Mouse (Mus musculus): ENCODE data around the gene Pikfyve. TPM values are rescaled to one million over a fixed set of nuclear protein-coding genes. Genes with fewer than 3 reads are reported as not detected.
A peak's percentile ranks its signal among the peaks of the same experiment; 100 is the strongest.

Gene Pikfyve
- total RNA-seq, 2 experiments from 2014 or later: 48.3 to 51.7 TPM

DNA sequence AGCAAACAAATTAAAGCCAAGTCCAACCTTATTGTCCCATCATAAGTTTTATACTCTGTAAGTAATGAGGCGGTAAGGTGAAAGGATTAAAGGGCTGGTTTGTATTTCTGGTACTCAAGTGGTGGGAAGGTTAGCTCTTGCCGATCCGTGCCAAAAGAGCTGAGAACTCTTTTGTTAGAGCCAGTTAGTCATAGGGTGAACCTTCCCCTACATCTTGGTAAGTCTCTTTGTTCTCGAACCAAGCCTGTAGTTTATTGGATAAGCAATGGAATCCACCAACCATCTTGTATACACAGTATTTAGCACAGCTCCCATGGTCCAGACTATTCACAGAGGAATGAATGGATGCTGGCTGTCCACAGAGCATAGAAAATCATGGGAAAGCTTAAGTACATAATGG lies 14.9 kb upstream of the Pikfyve start:
- DNase-seq (ENCODE audit: extremely low spot score in 1 of 2, low spot score in 2 of 2): no peak
- no peak overlapping the region for H3K4me3 ChIP-seq
- TF ChIP-seq CTCF (IDR thresholded peaks at IDR 0.05): no peak
- intact Hi-C loops (cut with DNase I): loop anchor here (10.0 kb wide), 2 partner anchors 457 to 1507 kb away; no protein-coding TSS in a partner anchor
- H3K27ac ChIP-seq: no peak overlapping the region

DNA sequence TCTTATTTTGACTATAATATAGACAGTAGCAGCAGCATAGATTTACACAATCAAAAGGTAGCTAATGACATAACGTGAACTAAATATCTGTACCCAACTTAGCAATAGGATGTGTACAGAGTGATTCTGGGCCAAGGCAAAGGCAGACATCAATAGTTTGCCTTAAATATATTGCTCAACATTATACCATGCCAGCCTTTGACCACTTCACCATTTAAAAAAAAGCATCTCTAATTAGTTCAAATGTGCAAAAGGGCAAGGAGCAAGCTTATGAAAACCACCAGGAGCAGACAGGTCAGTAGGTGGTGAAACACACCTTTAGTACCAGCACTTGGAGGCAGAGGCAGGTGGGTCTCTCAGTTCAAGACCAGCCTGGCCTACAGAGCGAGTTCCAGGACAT lies 12.8 kb upstream of the Pikfyve start:
- no peak overlapping the region for H3K27ac ChIP-seq
- intact Hi-C loops (cut with DNase I): loop anchor here (10.0 kb wide), 2 partner anchors 459 to 1509 kb away; no protein-coding TSS in a partner anchor

GRCm38 (mm10) chr1:65176171-65176570 lies 10.3 kb upstream of the Pikfyve start:
- intact Hi-C loops (cut with DNase I): loop anchor here (10.0 kb wide), 2 partner anchors 461 to 1511 kb away; no protein-coding TSS in a partner anchor
- Histone ChIP-seq H3K27ac (no peak overlapping the region), H3K4me3 (no peak overlapping the region)
- no peak for DNase-seq (ENCODE audit: extremely low spot score in 1 of 2, low spot score in 2 of 2)
- TF ChIP-seq CTCF (IDR thresholded peaks at IDR 0.05): no peak

More for the DNA sequence above, 12.8 kb upstream of the Pikfyve start:
- H3K4me3 ChIP-seq: no peak overlapping the region
- no peak for DNase-seq (ENCODE audit: extremely low spot score in 1 of 2, low spot score in 2 of 2)
- no peak for TF ChIP-seq CTCF (IDR thresholded peaks at IDR 0.05)

DNA sequence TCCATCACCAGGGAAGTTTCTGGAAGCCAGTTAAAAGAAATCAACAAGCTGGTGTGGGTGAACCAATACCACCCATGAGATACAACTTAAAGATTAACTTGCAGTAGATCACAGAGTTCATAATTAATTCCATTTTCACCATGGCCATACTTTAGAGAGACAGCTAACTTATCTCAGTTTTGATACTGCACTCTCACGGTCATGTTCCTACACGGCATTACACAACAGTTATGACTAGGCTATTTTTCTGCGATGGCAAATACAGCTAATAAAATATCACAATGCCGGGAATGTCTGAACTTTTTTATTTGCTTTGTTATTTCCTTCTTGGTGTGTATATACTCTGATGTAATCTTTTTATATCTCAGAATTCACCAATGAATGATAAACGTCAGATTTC lies 9.6 kb upstream of the Pikfyve start:
- Histone ChIP-seq H3K4me3 (no peak overlapping the region), H3K27ac (no peak overlapping the region)
- TF ChIP-seq CTCF (IDR thresholded peaks at IDR 0.05): no peak
- intact Hi-C loops (cut with DNase I): loop anchor here (10.0 kb wide), 2 partner anchors 462 to 1512 kb away; no protein-coding TSS in a partner anchor
- DNase-seq (ENCODE audit: extremely low spot score in 1 of 2, low spot score in 2 of 2): no peak

DNA sequence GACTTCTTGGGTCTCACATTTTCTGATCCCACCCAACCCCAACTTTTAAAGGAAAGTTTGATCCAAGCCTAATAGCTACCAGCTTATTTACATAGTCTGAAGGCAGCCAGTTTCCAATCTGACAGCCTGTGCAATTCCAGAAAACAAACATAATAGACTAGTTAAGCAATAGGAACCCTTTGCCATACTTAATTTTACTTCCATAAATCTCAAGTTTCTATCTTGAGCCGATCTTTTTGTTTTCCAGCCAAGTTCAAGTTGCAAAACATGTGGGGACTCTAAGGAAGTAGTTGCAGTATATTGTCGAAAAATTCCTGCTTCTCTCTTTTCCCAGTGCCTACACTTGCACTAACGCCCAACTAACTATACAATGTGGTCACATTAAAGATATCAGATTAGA lies 9.0 kb upstream of the Pikfyve start:
- intact Hi-C loops (cut with DNase I): loop anchor here (10.0 kb wide), 2 partner anchors 463 to 1513 kb away; no protein-coding TSS in a partner anchor
- H3K27ac ChIP-seq: peak overlapping the region; percentile 63; the same call in 1 of the 2 replicates
- no peak for TF ChIP-seq CTCF (IDR thresholded peaks at IDR 0.05)
- H3K4me3 ChIP-seq: peak overlapping the region; percentile 59
- DNase-seq (ENCODE audit: extremely low spot score in 1 of 2, low spot score in 2 of 2): no peak

DNA sequence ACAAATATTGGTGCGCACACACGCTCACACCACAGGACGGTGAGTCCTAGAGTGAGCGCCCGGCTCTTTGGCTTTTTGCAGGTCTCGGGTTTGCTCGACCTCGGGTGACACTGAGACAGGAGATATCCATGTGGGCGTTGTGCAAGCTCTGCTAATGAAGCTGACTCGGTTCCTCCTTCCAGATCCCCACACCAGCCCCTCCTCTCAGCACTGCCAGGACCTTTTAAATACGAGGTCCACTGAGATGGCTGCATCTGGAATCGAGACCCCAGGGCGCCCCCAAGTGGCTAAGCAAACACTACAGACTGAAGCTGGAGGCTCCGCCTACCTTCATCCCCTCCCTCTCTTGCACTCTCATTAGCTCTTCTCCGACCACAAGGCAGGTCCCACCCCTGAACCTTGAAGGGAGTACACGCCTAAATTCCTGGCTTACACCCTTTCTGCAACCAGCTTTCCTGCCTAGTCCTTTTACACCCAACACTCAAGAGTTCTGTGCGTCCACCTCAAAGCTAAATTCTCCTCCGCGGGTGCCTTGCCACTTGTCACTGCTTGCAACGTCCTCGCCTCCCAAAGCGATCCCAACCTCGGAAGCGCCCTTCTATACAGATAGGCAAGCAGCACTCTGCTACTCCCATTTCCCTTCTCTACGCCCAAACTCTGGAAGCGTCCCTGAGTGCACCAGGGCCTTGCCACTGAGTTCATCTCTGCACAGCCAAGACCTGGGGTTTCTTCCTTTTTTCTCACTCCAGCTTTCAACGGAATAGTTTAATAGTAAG lies 8.2 kb upstream of the Pikfyve start:
- peak; percentile 89 to 90 for DNase-seq (ENCODE audit: extremely low spot score in 1 of 2, low spot score in 2 of 2)
- intact Hi-C loops (cut with DNase I): loop anchor here (2.0 to 10.0 kb wide), 3 partner anchors 132 to 1514 kb away; no protein-coding TSS in a partner anchor
- Histone ChIP-seq H3K4me3 (peak overlapping the region; percentile 59), H3K27ac (peak overlapping the region; percentile 66)
- TF ChIP-seq CTCF (IDR thresholded peaks at IDR 0.05): peak; percentile 81

DNA sequence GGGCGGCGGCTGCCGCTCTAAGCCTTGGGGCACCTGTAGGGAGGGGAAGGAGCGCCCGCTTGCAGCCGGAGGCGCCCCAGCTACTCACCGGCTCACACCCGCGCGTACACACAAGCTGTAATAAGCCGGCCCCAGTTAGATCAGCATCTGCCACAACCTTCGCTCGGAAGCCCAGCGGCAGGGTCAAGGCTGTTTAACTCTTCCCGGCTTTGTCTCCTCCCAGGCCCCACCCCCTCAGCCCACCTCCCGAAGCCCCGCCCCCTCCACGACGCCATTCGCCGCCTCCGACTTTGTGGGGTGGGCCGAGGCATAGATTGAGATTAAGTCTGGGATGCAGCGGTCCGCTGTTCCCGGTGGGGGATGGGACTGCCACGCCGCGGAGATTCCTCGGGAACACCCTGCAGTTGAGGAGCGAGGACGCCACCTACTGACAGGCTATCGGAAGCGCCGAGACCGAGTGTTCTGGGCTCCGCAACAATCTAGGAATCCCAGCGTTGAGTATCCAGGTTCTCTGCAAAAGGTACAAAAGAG lies 7.5 kb upstream of the Pikfyve start:
- H3K27ac ChIP-seq: peak overlapping the region; percentile 85
- H3K4me3 ChIP-seq: peak overlapping the region; percentile 59
- intact Hi-C loops (cut with DNase I): loop anchor here (1.0 to 10.0 kb wide), 4 partner anchors 67 to 1514 kb away; no protein-coding TSS in a partner anchor
- peak; percentile 81 for TF ChIP-seq CTCF (IDR thresholded peaks at IDR 0.05)
- peak; percentile 96 to 97 for DNase-seq (ENCODE audit: extremely low spot score in 1 of 2, low spot score in 2 of 2)

- peak overlapping the region; percentile 85 for H3K27ac ChIP-seq
- TF ChIP-seq CTCF (IDR thresholded peaks at IDR 0.05): peak; percentile 86
- intact Hi-C loops (cut with DNase I): loop anchor here (1.0 to 10.0 kb wide), 4 partner anchors 67 to 1515 kb away; no protein-coding TSS in a partner anchor
Measured at GRCm38 (mm10) chr1:65179634-65180249, 6.7 kb upstream of the Pikfyve start.

GRCm38 (mm10) chr1:65181459-65181858 lies 5.0 kb upstream of the Pikfyve start:
- no peak for DNase-seq (ENCODE audit: extremely low spot score in 1 of 2, low spot score in 2 of 2)
- intact Hi-C loops (cut with DNase I): no loop called here

More at GRCm38 (mm10) chr1:65179634-65180249, 6.7 kb upstream of the Pikfyve start:
- peak; percentile 46 to 55 for DNase-seq (ENCODE audit: extremely low spot score in 1 of 2, low spot score in 2 of 2)
- peak overlapping the region; percentile 59 for H3K4me3 ChIP-seq

GRCm38 (mm10) chr1:65183994-65184393 lies 2.5 kb upstream of the Pikfyve start:
- H3K4me3 ChIP-seq: no peak overlapping the region
- no peak for DNase-seq (ENCODE audit: extremely low spot score in 1 of 2, low spot score in 2 of 2)
- intact Hi-C loops (cut with DNase I): no loop called here
- no peak overlapping the region for H3K27ac ChIP-seq
- TF ChIP-seq CTCF (IDR thresholded peaks at IDR 0.05): no peak

More at GRCm38 (mm10) chr1:65181459-65181858, 5.0 kb upstream of the Pikfyve start:
- Histone ChIP-seq H3K27ac (no peak overlapping the region), H3K4me3 (no peak overlapping the region)
- TF ChIP-seq CTCF (IDR thresholded peaks at IDR 0.05): no peak

- Histone ChIP-seq H3K4me3 (no peak overlapping the region), H3K27ac (no peak overlapping the region)
- intact Hi-C loops (cut with DNase I): no loop called here
- TF ChIP-seq CTCF (IDR thresholded peaks at IDR 0.05): no peak
- DNase-seq (ENCODE audit: extremely low spot score in 1 of 2, low spot score in 2 of 2): no peak
Measured at GRCm38 (mm10) chr1:65185011-65185410, 1.5 kb upstream of the Pikfyve start.

Measured in left cerebral cortex, adult 2 months (tissue).